Mouse (Mus musculus) cerebellum, adult 8-10 months (tissue): ENCODE measurements around the gene Olfr16.

Source experiments
- DNase-seq: peaks from one replicate; pipeline ENCODE4 v3.0.0; 2022

The Olfr16 gene

DNA sequence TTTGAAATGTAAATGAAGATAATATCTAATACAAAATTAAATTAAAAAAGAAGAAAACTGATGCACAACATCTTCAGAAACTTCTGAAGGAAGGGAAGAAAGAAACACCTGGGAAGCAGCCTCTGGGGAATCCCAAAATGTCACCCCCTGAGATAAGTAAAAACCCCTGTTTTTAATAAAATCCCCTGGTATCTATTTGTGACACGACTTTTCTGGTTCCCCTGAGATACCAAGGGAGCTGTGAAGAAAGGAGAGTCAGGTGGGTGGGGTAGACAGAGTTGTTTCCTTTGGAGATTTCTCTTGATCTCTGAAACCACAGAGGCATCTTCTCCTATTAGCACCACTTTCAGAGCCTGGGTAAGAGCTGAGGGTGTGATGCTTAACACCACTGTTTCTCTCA is at the start of gene Olfr16:
Gene Olfr16, plus strand, starts transcription at position 250 of the 400 bp plus-strand sequence.
- DNase-seq = no peak

DNA sequence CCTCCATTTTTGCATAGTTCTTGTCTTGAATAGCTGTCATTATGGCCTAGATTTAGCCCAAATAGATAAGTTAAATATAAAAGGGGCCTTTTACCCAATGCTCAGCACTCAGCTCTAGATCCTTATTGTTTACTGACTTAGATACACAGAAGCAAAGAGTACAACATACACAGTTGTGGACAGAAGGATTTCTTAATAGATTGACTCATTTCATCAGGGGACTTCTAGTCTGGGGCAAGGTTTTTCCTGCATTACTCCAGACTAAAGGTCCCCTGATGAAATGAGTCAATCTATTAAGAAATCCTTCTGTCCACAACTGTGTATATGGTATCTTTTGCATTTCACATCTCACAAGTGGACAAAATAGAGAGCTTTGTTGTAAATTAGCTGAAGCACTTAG is 46.9 kb upstream of the Olfr16 start:
- no peak for DNase-seq

DNA sequence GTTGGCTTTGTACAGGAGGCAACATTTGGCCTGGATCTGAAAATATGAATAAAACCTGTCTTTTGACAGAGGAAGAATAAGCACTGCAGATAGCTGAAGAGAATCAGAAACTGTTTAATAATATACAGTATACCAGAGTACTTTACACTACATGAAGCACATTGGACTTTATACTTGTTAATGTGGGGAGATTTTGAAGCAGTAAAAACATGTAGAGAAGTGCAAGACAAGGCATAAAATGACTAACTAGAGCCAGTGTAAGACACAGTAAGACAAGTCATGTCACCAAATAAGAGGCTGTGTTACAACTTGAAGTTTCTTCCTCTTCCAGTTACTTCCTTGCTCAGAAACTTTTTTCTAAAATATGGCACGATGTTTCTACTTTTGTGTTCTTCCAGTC is 33.1 kb upstream of the Olfr16 start:
- DNase-seq = no peak

DNA sequence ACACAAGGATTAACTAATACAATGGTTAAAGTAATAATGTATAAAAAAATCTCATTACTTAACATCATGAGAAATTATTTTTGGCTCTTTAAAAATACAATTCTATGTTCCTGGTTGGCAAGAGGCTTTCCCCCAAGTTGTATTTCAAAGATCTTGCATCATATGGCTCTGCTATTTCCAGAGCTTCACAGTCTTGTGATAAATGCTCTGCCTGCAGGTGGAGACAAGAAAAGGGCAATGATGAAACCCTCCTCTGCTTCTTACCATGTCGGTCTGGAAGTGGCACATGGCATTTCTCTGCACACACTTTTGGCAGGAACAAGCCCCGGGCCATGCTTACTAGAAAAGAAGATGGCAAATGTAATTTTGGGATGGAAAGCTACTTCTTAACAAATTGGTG is 31.8 kb upstream of the Olfr16 start:
- DNase-seq = no peak

DNA sequence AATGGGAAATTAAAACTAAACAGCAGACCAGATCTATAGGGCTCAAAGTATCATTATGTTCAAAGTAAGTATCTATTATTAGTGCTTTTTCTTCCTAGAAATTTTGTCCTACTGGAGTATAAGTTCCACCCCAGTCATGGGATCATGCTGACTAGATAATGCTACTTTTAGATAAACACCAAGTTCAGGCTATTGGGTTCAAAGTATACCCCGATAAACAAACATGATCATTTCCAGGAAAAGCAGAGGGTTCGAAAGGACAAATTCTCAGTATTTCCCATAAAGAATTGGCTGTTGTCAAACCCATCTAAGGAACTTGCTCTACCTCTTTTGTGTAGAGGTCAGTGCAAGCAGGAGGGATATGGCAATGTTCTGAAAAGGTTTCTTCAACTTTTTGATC is 18.0 kb upstream of the Olfr16 start:
- DNase-seq = no peak

DNA sequence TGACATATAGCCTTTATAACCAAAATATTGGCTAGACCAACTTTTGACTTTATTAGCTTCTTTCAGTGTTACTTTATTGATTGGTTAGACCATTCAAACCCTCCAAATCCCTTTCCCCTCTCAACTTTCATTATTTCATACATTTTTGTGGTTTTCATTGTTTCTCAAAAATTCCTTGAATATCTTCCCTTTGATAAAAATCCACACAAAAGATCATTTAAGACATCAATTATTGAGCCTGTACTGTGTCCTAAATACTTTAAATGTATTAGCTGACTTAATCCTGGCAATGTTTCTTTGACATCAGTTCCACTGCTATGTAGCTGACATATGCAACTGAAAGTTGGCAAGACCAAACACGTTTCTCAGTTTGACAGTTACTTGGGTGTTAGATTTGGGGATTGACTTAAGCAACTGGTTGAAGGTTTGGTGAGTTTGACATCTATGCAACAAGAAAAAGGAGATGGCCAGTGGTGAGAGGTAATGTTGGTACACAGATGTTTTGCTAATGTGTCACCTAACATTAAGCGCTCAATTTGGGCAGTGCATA is 1.0 kb downstream of the Olfr16 start:
- no peak for DNase-seq

DNA sequence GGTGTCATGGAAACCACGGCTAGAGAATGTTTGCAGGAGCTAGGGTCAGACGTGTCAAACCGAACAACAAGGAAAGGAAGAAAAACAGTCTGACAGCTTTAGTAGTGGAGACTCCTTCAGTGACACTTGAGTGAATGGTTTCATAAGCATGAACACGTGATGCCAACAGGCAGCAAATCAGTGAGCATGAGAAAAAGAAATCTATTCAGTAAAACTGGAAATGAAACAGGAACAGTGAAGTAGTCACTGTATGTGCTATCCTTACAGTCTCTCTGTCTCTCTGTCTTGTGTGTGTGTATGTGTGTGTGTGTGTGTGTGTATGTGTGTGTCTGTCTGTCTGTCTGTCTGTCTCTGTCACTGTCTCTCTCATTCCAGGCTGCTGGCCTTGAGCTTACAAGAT is 5.2 kb downstream of the Olfr16 start:
- DNase-seq = no peak

DNA sequence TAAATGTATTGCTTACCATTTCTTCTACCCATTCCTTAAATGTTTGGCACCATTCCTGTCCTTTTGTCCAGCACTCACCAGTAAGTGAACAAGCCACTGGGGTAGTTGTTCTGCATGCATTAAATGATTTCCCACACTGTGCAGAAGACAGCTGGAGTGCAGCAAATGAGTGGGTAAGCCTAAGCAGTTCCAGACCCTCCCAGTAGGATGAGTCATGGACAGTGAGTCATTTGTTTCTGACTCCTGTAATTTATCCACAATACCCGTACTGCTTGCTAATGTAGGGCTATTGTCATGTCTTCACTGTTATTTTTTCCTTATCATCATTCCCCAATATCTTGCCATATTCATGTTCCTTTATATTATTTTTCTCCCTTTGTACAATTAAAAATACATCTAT is 10.2 kb downstream of the Olfr16 start:
- no peak for DNase-seq

DNA sequence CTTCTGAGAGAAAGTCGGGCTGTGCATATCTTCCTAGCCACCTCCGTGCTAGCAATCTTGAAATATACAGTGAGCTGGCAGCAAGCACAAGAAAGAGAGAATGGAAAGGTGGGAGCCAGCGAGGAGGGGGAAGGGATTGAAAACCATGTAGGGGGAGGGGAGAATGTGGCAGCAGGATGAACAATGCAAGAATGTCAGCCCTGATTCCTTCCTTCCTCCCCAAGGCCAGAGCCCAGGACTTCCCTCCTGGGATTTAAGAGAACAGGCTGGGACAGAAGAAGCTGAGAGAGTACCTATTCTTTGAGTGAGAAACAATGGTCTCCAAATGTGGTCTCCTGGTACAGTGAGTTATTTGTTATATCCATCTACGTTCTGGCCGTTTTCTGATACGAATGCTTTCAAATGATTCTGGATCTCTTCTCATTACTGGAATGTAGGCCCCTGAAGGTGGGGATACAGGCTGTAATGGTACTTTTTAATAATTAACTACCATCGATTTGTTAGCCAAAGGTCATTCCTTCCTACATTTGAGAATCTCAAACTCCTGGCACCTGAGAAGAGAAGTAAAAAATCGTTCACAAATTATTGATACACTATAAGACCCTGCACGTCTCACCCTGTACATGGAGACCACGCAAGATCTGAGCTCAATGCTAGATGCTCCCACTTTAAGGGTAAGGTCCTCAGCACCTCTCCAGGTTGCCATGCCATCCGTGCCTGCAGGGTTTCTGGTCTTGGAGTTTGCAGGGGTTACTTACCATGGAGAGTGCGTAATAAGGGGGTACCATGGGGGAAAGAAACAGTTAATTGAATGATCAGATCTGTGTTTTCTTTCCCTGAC is 39.8 kb downstream of the Olfr16 start:
- no peak for DNase-seq

DNA sequence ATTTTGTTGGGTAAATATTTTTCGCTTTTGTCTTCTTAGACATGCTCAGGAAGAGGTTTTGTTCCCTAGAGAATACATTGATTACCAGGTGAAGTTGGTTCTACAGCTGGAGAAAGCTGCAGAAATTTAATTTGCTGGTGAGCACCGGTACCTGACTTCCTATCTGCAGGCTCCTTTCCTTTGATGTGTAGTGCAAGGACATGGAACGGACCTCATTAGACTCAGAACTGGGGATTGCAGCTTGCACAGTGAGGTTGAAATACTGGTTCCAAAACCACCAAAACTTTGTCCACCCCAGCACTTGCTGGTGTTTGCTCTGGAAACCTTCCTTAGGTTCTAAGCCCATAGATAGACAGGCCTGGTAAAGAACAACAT is 40.4 kb downstream of the Olfr16 start:
- DNase-seq = no peak
